Mouse (Mus musculus) stomach, postnatal 0 days (tissue): Measurements from ENCODE around the gene Hist1h3a.

Experiments used
- CTCF ChIP-seq: IDR thresholded peaks from 2 replicates; pipeline ENCODE4 v1.5.1; 2016; ENCODE audit warnings: antibody characterized with exemption, low read depth, mild to moderate bottlenecking, moderate library complexity
- EP300 ChIP-seq: optimal IDR thresholded peaks from 2 replicates; pipeline ENCODE3; 2016; ENCODE audit warnings: antibody characterized with exemption

DNA sequence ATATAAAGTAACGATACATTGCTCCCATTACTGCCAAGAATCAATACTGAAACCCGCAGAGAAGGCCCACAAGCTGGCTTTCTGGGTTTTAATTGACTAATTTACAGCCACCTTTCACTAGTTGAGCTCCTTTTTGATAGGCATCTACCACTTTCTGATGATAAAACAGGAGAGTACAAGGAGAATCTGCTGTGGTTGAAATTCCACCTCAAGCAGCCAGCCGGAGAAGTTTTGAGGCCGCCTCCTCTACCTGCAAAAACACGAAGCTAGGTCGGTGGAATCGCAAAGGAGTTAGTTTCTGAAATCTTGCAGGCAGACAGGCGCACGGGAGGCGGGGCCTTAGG, 1.0 kb upstream of the Hist1h3a start:
- TF ChIP-seq CTCF (no peak), EP300 (no peak)
